Mouse (Mus musculus): Measurements from ENCODE around the gene Imp3.

DNA sequence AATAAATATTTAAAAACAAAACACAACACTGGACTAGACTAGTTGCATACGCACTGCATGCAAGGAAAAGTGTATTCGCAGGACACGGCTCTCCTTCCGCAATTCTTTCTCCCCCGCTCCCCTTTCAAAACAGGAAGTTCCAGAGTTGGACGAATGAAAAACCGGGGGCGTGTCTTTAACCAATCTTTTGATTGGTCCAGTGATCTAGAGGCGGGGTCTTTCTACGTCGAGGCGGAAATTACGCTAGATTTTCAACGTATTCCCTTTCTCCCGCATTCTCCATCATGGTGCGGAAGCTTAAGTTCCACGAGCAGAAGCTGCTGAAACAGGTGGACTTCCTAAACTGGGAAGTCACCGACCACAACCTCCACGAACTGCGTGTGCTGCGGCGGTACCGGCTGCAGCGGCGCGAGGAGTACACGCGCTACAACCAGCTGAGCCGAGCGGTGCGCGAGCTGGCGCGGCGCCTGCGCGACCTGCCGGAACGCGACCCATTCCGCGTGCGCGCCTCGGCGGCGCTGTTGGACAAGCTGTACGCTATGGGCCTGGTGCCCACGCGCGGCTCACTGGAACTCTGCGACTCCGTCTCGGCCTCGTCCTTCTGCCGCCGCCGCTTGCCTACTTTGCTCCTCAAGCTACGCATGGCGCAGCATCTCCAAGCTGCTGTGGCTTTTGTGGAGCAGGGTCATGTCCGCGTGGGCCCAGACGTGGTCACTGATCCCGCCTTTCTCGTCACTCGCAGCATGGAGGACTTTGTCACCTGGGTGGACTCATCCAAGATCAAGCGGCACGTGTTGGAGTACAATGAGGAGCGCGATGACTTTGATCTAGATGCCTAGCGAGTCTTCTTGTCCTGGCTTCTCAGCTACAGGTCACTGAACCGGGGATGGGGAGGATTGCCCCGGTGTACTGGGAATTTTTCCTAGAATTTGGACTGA, at the start of gene Imp3:
- no peak for TF ChIP-seq CTCF (IDR thresholded peaks at IDR 0.05; ENCODE audit: low read depth, low read length)
- no peak for TF ChIP-seq POLR2A (IDR thresholded peaks at IDR 0.05; ENCODE audit: insufficient read depth, low read length)

Data from ES-Bruce4 (cell line).